Mouse (Mus musculus): ENCODE measurements around the gene Dlgap1. TPM values are rescaled to one million over a fixed set of nuclear protein-coding genes. Genes with fewer than 3 reads are reported as not detected.
A peak's percentile ranks its signal among the peaks of the same experiment; 100 is the strongest.

The Dlgap1 gene
- total and polyA plus RNA-seq, 2 experiments from 2014 or later, result 0.20 to 0.76 TPM

DNA sequence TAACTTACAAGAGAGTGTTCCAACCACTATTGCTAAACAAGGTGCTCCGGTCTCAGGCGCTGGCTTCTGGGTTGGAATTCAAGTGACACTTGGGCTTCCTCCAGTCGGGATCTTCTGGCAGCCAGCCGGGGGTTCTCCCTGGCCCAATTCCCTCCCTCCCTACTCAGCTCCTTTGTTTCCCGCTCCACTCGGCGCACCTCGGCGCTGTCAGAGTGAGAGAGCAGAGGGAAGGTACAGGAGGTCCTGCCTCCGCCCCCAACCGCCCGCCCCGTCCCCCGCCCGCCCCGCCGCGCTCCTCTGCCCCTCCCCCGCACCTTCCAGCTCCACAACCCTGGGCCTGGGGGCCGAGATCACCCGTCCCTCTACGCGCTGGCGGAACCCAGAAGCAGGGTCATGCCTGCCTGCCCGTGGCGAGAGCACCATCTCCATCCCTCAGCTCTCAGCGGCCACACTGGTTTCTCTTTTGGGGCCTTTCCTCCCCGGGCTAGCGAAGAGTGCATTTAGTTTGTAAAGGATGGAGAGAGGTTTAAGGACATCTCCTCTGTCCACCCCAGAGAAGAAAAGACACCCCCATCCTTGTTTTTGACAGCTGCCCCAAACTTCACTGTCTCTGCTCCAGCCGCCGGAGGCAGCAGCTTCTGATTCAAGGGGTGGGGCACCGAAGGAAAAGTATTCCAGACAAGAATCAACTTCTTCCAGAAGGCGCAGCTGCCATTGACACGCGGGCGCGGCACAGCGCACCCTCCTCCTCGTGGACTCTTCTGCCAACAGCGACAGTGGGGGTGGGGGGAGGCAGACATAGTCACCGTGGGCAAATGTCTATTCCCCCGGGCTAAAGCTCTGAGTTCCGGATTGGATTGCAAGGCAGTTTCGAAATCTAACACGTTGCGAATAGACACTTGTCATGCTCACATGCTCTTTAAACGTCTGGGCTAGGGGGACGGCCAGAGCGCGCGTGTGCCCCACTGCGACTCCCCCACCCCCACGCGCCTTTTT lies 882.4 kb downstream of the Dlgap1 start:
- H3K9ac ChIP-seq (replicated peaks; ENCODE audit: low read depth, low read length), result peak overlapping the region; percentile 64
- no peaks in the 10 kb centered on the region for H3K36me3 ChIP-seq (replicated peaks; ENCODE audit: control insufficient read depth, insufficient read depth, low read length)
- peaks cover 1% of the 10 kb centered on the region; the same call in 1 of the 2 replicates for H3K4me1 ChIP-seq (ENCODE audit: control insufficient read depth, insufficient read depth)
- DNase-seq (ENCODE audit: low spot score), result peak; percentile 58
- H3K27ac ChIP-seq (ENCODE audit: low read depth), result peak overlapping the region; percentile 94
- peak overlapping the region; percentile 91 for H3K4me2 ChIP-seq (ENCODE audit: low read depth, low read length)
- TF ChIP-seq EP300 (IDR thresholded peaks at IDR 0.05; ENCODE audit: low read depth) (no peak), CTCF (IDR thresholded peaks at IDR 0.05; ENCODE audit: low read depth) (no peak)
- under 1% methylated on average over 54 of the region's 54 CpGs for WGBS
- no peaks in the 10 kb centered on the region for H3K9me3 ChIP-seq (replicated peaks; ENCODE audit: control insufficient read depth, low read length)
- peak overlapping the region; percentile 63 for H3K4me3 ChIP-seq (ENCODE audit: low read depth, low read length)
- H3K27me3 ChIP-seq (ENCODE audit: control insufficient read depth, insufficient read depth, low read length), result no peaks in the 10 kb centered on the region
- peak; percentile 33 for ATAC-seq (ENCODE audit: insufficient read depth, low read depth)

GRCm38 (mm10) chr17:70852011-70852685 lies 883.3 kb downstream of the Dlgap1 start:
- Histone ChIP-seq H3K9me3 (replicated peaks; ENCODE audit: control insufficient read depth, low read length) (no peaks in the 10 kb centered on the region), H3K36me3 (replicated peaks; ENCODE audit: control insufficient read depth, insufficient read depth, low read length) (no peaks in the 10 kb centered on the region), H3K27ac (ENCODE audit: low read depth) (peak overlapping the region; percentile 94), H3K4me1 (ENCODE audit: control insufficient read depth, insufficient read depth) (no peaks in the 10 kb centered on the region), H3K4me3 (ENCODE audit: low read depth, low read length) (peak overlapping the region; percentile 63), H3K27me3 (ENCODE audit: control insufficient read depth, insufficient read depth, low read length) (no peaks in the 10 kb centered on the region), H3K4me2 (ENCODE audit: low read depth, low read length) (peak overlapping the region; percentile 91), H3K9ac (replicated peaks; ENCODE audit: low read depth, low read length) (peak overlapping the region; percentile 64)
- ATAC-seq (ENCODE audit: insufficient read depth, low read depth) (no peak), DNase-seq (ENCODE audit: low spot score) (no peak)
- WGBS, result 1% methylated on average over 29 of the region's 29 CpGs
- TF ChIP-seq CTCF (IDR thresholded peaks at IDR 0.05; ENCODE audit: low read depth) (no peak), EP300 (IDR thresholded peaks at IDR 0.05; ENCODE audit: low read depth) (no peak)

DNA sequence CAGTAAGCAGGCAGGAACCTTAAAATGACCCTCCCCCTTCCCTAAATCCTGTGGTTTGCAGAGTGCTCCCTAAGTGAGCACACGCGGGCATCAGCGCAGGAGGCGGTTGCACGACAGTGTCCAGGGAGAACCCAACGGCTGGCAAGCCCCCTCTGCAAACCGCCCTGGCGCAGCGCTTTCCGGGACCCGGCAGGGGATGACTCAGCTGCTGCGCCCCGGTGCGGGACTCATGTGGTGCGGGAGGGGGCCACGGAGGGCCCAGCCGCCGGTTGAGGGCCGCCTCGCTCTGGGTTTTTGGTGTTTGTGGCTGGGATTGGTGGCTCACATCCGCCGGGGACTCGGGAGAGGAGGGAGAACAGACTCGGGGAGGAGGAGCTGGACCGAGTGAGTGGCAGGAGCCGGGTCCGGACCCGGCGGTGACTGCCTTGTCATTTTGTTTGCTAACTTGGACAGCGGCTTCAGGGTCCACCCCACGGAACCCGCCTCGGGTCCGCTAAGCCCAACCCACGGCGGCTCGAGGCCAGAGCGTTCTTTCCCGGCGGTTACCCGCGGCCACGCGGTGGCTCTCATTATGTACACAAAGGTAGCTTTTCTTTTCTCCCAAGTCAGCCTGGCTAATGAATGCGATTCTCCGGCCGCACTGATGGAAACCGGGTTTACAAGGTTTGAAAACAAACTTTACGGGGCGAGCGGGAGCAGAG lies 884.0 kb downstream of the Dlgap1 start:
- H3K9me3 ChIP-seq (replicated peaks; ENCODE audit: control insufficient read depth, low read length), result no peaks in the 10 kb centered on the region

DNA sequence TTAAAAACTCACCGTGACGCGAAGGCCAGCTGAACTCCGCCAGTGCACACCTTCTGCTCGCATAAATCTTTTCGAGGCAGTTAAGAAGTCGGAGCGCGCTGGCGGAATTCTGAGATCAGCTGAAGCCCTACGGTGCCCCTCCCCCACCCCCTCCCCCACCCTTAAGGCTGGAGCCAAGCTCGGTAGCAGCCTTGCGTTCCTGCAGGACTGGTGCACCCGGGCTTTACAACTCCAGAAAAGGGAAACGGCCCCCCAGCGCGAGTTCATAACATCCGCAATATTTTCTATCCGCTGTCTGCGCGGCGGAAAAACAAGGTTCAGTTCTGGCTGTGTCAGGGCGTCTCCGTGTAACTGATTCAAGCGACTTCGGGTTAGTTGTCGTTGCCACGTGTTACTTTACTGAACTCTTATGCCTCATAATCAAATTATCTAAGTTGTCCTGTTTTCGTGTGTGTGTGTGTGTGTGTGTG lies 884.6 kb downstream of the Dlgap1 start, which contains the start of gene Tgif1:
Tgif1 (minus strand) TSS at position 111 of the 470 bp plus-strand sequence.
- DNase-seq (ENCODE audit: low spot score), result peak; percentile 49
- Histone ChIP-seq H3K4me3 (ENCODE audit: low read depth, low read length) (peak within 1 kb of the TSS; percentile 63), H3K36me3 (replicated peaks; ENCODE audit: control insufficient read depth, insufficient read depth, low read length) (no peaks in the 10 kb centered on the region), H3K27ac (ENCODE audit: low read depth) (peak within 1 kb of the TSS; percentile 94), H3K9me3 (replicated peaks; ENCODE audit: control insufficient read depth, low read length) (no peaks in the 10 kb centered on the region), H3K9ac (replicated peaks; ENCODE audit: low read depth, low read length) (peak within 1 kb of the TSS; percentile 64), H3K27me3 (ENCODE audit: control insufficient read depth, insufficient read depth, low read length) (no peaks in the 10 kb centered on the region), H3K4me1 (ENCODE audit: control insufficient read depth, insufficient read depth) (no peaks in the 10 kb centered on the region), H3K4me2 (ENCODE audit: low read depth, low read length) (peak within 1 kb of the TSS; percentile 91)
- under 1% methylated on average over 29 of the region's 29 CpGs for WGBS
- TF ChIP-seq EP300 (IDR thresholded peaks at IDR 0.05; ENCODE audit: low read depth) (no peak), CTCF (IDR thresholded peaks at IDR 0.05; ENCODE audit: low read depth) (no peak)
- peak; percentile 14; the same call in 1 of the 2 replicates for ATAC-seq (ENCODE audit: insufficient read depth, low read depth)

More for the DNA sequence above, 884.0 kb downstream of the Dlgap1 start:
- under 1% methylated on average over 51 of the region's 51 CpGs for WGBS
- no peaks in the 10 kb centered on the region for H3K36me3 ChIP-seq (replicated peaks; ENCODE audit: control insufficient read depth, insufficient read depth, low read length)
- ATAC-seq (ENCODE audit: insufficient read depth, low read depth), result peak; percentile 70
- peak overlapping the region; percentile 91 for H3K4me2 ChIP-seq (ENCODE audit: low read depth, low read length)
- TF ChIP-seq CTCF (IDR thresholded peaks at IDR 0.05; ENCODE audit: low read depth) (no peak), EP300 (IDR thresholded peaks at IDR 0.05; ENCODE audit: low read depth) (no peak)
- H3K27me3 ChIP-seq (ENCODE audit: control insufficient read depth, insufficient read depth, low read length), result no peaks in the 10 kb centered on the region
- H3K9ac ChIP-seq (replicated peaks; ENCODE audit: low read depth, low read length), result peak overlapping the region; percentile 64
- H3K27ac ChIP-seq (ENCODE audit: low read depth), result peak overlapping the region; percentile 94
- peak overlapping the region; percentile 63 for H3K4me3 ChIP-seq (ENCODE audit: low read depth, low read length)
- peak; percentile 86 for DNase-seq (ENCODE audit: low spot score)
- H3K4me1 ChIP-seq (ENCODE audit: control insufficient read depth, insufficient read depth), result no peaks in the 10 kb centered on the region

GRCm38 (mm10) chr17:70854021-70854420 lies 885.1 kb downstream of the Dlgap1 start:
- 34% methylated on average over 6 of the region's 6 CpGs for WGBS
- ATAC-seq (ENCODE audit: insufficient read depth, low read depth), result no peak

More at GRCm38 (mm10) chr17:70854021-70854420, 885.1 kb downstream of the Dlgap1 start:
- H3K36me3 ChIP-seq (replicated peaks; ENCODE audit: control insufficient read depth, insufficient read depth, low read length), result no peaks in the 10 kb centered on the region
- H3K9me3 ChIP-seq (replicated peaks; ENCODE audit: control insufficient read depth, low read length), result no peaks in the 10 kb centered on the region
- peak overlapping the region; percentile 63 for H3K4me3 ChIP-seq (ENCODE audit: low read depth, low read length)
- H3K27ac ChIP-seq (ENCODE audit: low read depth), result peak overlapping the region; percentile 94
- DNase-seq (ENCODE audit: low spot score), result no peak
- TF ChIP-seq EP300 (IDR thresholded peaks at IDR 0.05; ENCODE audit: low read depth), result no peak
- TF ChIP-seq CTCF (IDR thresholded peaks at IDR 0.05; ENCODE audit: low read depth), result no peak
- H3K4me2 ChIP-seq (ENCODE audit: low read depth, low read length), result peak overlapping the region; percentile 91
- no peaks in the 10 kb centered on the region for H3K27me3 ChIP-seq (ENCODE audit: control insufficient read depth, insufficient read depth, low read length)
- peak overlapping the region; percentile 64; the same call in 1 of the 2 replicates for H3K9ac ChIP-seq (replicated peaks; ENCODE audit: low read depth, low read length)
- no peaks in the 10 kb centered on the region for H3K4me1 ChIP-seq (ENCODE audit: control insufficient read depth, insufficient read depth)
